7 mouse cellular contexts compared by ENCODE assay signal in the genomic region with DNA sequence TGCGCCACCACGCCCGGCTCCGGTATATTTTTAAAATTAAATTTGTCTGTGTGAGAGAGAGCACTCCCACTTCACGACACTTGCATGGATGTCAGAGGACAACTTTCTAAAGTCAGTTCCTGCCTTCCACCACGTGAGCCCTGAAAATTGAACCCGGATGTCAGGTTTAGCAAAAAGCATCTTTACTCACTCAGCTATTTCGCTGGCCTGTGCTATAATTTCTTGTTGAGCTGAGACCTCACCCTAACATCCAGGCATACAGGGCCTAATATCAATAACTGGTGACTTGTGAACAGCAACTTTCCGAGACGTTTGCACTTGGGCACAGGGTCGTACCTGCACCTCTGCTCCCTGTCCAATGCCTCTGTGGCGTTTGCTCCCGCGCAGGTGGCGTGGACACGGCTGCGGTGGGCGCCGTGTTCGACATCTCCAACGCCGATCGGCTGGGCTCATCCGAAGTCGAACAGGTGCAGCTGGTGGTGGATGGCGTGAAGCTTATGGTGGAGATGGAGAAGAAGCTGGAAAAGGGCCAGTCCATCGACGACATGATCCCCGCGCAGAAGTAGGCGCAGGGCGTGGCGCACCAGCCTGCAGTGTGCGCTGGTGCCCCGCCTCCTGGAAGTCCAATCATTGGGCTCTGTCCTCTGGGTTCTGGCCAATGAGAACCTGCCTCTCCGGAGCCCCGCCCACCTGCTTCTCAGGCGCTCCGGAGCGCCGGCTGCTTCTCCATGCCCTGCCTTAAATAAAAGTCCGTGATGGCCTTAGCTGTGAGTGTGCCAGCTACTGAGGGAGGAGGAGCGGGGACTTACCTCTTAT. TPM values are rescaled to one million over a fixed set of nuclear protein-coding genes. Genes with fewer than 3 reads are reported as not detected.
A peak's percentile ranks its signal among the peaks of the same experiment; 100 is the strongest.
DNase-seq lines count a peak whose midpoint lies in the region; ATAC-seq and TF ChIP-seq lines count a peak whose summit lies in the region.

No protein-coding gene starts in this region.

- peak overlapping the region; percentile 58 for H3K4me3 ChIP-seq in bone marrow, adult 2 months (replicated peaks; ENCODE audit: control insufficient read depth, low read depth, low read length)
- peak overlapping the region; percentile 33 for H3K4me3 ChIP-seq in embryonic facial prominence, embryonic 14.5 days (ENCODE audit: low read depth, low read length)
- peak overlapping the region; percentile 36 for H3K4me3 ChIP-seq in limb, embryonic 13.5 days
- H3K4me3 ChIP-seq in midbrain, embryonic 16.5 days (ENCODE audit: low read depth, low read length) = peak overlapping the region; percentile 50
- peak overlapping the region; percentile 65 for H3K4me3 ChIP-seq in spleen, adult 2 months (ENCODE audit: extremely low read depth, insufficient read depth, insufficient read length)

- DNase-seq in embryonic facial prominence, embryonic 14.5 days (ENCODE audit: low spot score) = peak; percentile 95
- DNase-seq in heart, adult 8-10 months (ENCODE audit: low spot score) = peak; percentile 68
- DNase-seq in kidney, adult 9 months = peak; percentile 90
- peak; percentile 65 to 89 for DNase-seq in spleen, adult 2 months (ENCODE audit: low read depth in 1 of 2, low spot score in 2 of 2)

- TF ChIP-seq CTCF in bone marrow, adult 2 months (IDR thresholded peaks at IDR 0.05; ENCODE audit: control insufficient read depth, insufficient read depth, low read length) = no peak
- no peak for TF ChIP-seq CTCF in spleen, adult 2 months (IDR thresholded peaks at IDR 0.05; ENCODE audit: extremely low read depth, insufficient read depth, insufficient read length, insufficient replicate concordance)

- WGBS in bone marrow, adult 2 months = 9% methylated on average over 43 of the region's 43 CpGs
- WGBS in embryonic facial prominence, embryonic 14.5 days = 10% methylated on average over 43 of the region's 43 CpGs
- 11% methylated on average over 43 of the region's 43 CpGs for WGBS in limb, embryonic 13.5 days
- 12% methylated on average over 43 of the region's 43 CpGs for WGBS in midbrain, embryonic 16.5 days
- WGBS in spleen, adult 2 months = 11% methylated on average over 43 of the region's 43 CpGs

- no peak overlapping the region for H3K27ac ChIP-seq in bone marrow, adult 2 months (ENCODE audit: control insufficient read depth, insufficient read depth, low read depth, low read length, poor library complexity)
- H3K27ac ChIP-seq in embryonic facial prominence, embryonic 14.5 days (replicated peaks; ENCODE audit: low read depth, low read length) = no peak overlapping the region
- H3K27ac ChIP-seq in limb, embryonic 13.5 days = no peak overlapping the region
- no peak overlapping the region for H3K27ac ChIP-seq in midbrain, embryonic 16.5 days (ENCODE audit: low read length)
- no peak overlapping the region for H3K27ac ChIP-seq in spleen, adult 2 months (ENCODE audit: insufficient read depth, low read length)

- peak; percentile 96 for ATAC-seq in embryonic facial prominence, embryonic 14.5 days (ENCODE audit: low read depth)
- peak; percentile 93 for ATAC-seq in limb, embryonic 13.5 days (ENCODE audit: low FRiP score, low read depth)
- ATAC-seq in midbrain, embryonic 16.5 days = peak; percentile 96

- peaks cover 15% of the 10 kb centered on the region for H3K36me3 ChIP-seq in embryonic facial prominence, embryonic 14.5 days (ENCODE audit: control insufficient read depth, insufficient read depth, low read length)
- H3K36me3 ChIP-seq in limb, embryonic 13.5 days = peaks cover 14% of the 10 kb centered on the region
- H3K36me3 ChIP-seq in midbrain, embryonic 16.5 days (ENCODE audit: control insufficient read depth, insufficient read depth, low read length) = peaks cover 4% of the 10 kb centered on the region
- peaks cover 2% of the 10 kb centered on the region; the same call in 1 of the 2 replicates for H3K36me3 ChIP-seq in spleen, adult 2 months (ENCODE audit: control insufficient read depth, insufficient read depth, low read length)

- H3K27me3 ChIP-seq in embryonic facial prominence, embryonic 14.5 days (replicated peaks; ENCODE audit: control insufficient read depth, insufficient read depth, low read length) = peaks cover 32% of the 10 kb centered on the region
- peaks cover 60% of the 10 kb centered on the region for H3K27me3 ChIP-seq in limb, embryonic 13.5 days
- peaks cover 15% of the 10 kb centered on the region for H3K27me3 ChIP-seq in midbrain, embryonic 16.5 days (ENCODE audit: control insufficient read depth, insufficient read depth, low read depth, low read length)
- no peaks in the 10 kb centered on the region for H3K27me3 ChIP-seq in spleen, adult 2 months (ENCODE audit: control insufficient read depth, insufficient read depth, low read length)

- no peaks in the 10 kb centered on the region for H3K9me3 ChIP-seq in embryonic facial prominence, embryonic 14.5 days (ENCODE audit: control insufficient read depth, low read length)
- peaks cover 4% of the 10 kb centered on the region; the same call in 1 of the 2 replicates for H3K9me3 ChIP-seq in limb, embryonic 13.5 days
- no peaks in the 10 kb centered on the region for H3K9me3 ChIP-seq in midbrain, embryonic 16.5 days (replicated peaks; ENCODE audit: control insufficient read depth, low read length, poor library complexity, severe bottlenecking)

- peak overlapping the region; percentile 54 for H3K4me2 ChIP-seq in embryonic facial prominence, embryonic 14.5 days (ENCODE audit: low read depth, low read length)
- H3K4me2 ChIP-seq in limb, embryonic 13.5 days (replicated peaks) = peak overlapping the region; percentile 63
- peak overlapping the region; percentile 86 for H3K4me2 ChIP-seq in midbrain, embryonic 16.5 days (ENCODE audit: low read length)

- no peaks in the 10 kb centered on the region; the same call in none of the 2 replicates for H3K4me1 ChIP-seq in bone marrow, adult 2 months (ENCODE audit: control insufficient read depth, insufficient read depth, low read length)
- H3K4me1 ChIP-seq in embryonic facial prominence, embryonic 14.5 days (ENCODE audit: control insufficient read depth, insufficient read depth, low read length) = 0 out of 2 replicates have a peak, but pooled peaks cover 6% of the 10 kb centered on the region
- H3K4me1 ChIP-seq in limb, embryonic 13.5 days = peaks cover 4% of the 10 kb centered on the region; the same call in 1 of the 2 replicates
- H3K4me1 ChIP-seq in midbrain, embryonic 16.5 days (ENCODE audit: control insufficient read depth, insufficient read depth, low read length) = peaks cover 3% of the 10 kb centered on the region
- H3K4me1 ChIP-seq in spleen, adult 2 months (ENCODE audit: control insufficient read depth, insufficient read depth, insufficient read length) = peaks cover 3% of the 10 kb centered on the region; the same call in 1 of the 2 replicates

- TF ChIP-seq POLR2A in bone marrow, adult 2 months (IDR thresholded peaks at IDR 0.05; ENCODE audit: borderline replicate concordance, control insufficient read depth, low read depth, low read length) = peak; percentile 18; the same call in 1 of the 2 replicates
- TF ChIP-seq POLR2A in spleen, adult 2 months (IDR thresholded peaks at IDR 0.05; ENCODE audit: low read depth, low read length) = no peak

- H3K9ac ChIP-seq in embryonic facial prominence, embryonic 14.5 days (ENCODE audit: low read depth, low read length) = no peak overlapping the region
- H3K9ac ChIP-seq in limb, embryonic 13.5 days = no peak overlapping the region
- H3K9ac ChIP-seq in midbrain, embryonic 16.5 days (ENCODE audit: low read depth, low read length) = peak overlapping the region; percentile 60

RNA-seq across cellular contexts. Expression of gene Ckm, which starts 16.5 kb away (rescaled TPM):
- polyA plus RNA-seq in bone marrow, adult 2 months (2011; ENCODE audit: insufficient read depth, insufficient read length, low replicate concordance, missing spikeins) = 25.1 and 31.8 TPM in 2 replicates
- polyA plus RNA-seq in embryonic facial prominence, embryonic 14.5 days (2014; fragmentation: Nextera tagmentation; extraction: Ambion mirVana) = 348 and 732 TPM in 2 replicates
- 1,000 to 10,000 TPM; 3,513 to 3,931 (median 3,544) TPM for total RNA-seq in heart, adult 8-10 months (2022)
- polyA plus RNA-seq in limb, embryonic 13.5 days (2015; fragmentation: Nextera tagmentation; extraction: Ambion mirVana) = 3.2 and 4.7 TPM in 2 replicates
- 0.25 and 0.35 TPM in 2 replicates for polyA plus RNA-seq in midbrain, embryonic 16.5 days (2015; fragmentation: Nextera tagmentation; extraction: Ambion mirVana)
- polyA plus RNA-seq in spleen, adult 2 months (2012; rRNA removed) = 0.62 and 0.92 TPM in 2 replicates

RNA-seq across cellular contexts. Expression of gene Klc3, which starts 17.1 kb away (rescaled TPM):
- polyA plus RNA-seq in bone marrow, adult 2 months (2011; ENCODE audit: insufficient read depth, insufficient read length, low replicate concordance, missing spikeins) = 1.6 and 1.9 TPM in 2 replicates
- polyA plus RNA-seq in embryonic facial prominence, embryonic 14.5 days (2014; fragmentation: Nextera tagmentation; extraction: Ambion mirVana) = 10.2 and 15.3 TPM in 2 replicates
- 1 to 10 TPM in 1 of 4 experiments, under 1 TPM in 2, not detected in 1; 0.60 to 1.2 (median 0.75) TPM for total RNA-seq in heart, adult 8-10 months (2022)
- polyA plus RNA-seq in limb, embryonic 13.5 days (2015; fragmentation: Nextera tagmentation; extraction: Ambion mirVana) = 8.3 and 8.6 TPM in 2 replicates
- 1.4 and 1.7 TPM in 2 replicates for polyA plus RNA-seq in midbrain, embryonic 16.5 days (2015; fragmentation: Nextera tagmentation; extraction: Ambion mirVana)
- polyA plus RNA-seq in spleen, adult 2 months (2012; rRNA removed) = 2.3 and 3.9 TPM in 2 replicates

RNA-seq across cellular contexts. Expression of gene Mark4, which starts 37.6 kb away (rescaled TPM):
- 10.1 and 14.6 TPM in 2 replicates for polyA plus RNA-seq in bone marrow, adult 2 months (2011; ENCODE audit: insufficient read depth, insufficient read length, low replicate concordance, missing spikeins)
- polyA plus RNA-seq in embryonic facial prominence, embryonic 14.5 days (2014; fragmentation: Nextera tagmentation; extraction: Ambion mirVana) = 10.5 and 10.9 TPM in 2 replicates
- 10 to 100 TPM; 22.8 to 26.4 (median 24.3) TPM for total RNA-seq in heart, adult 8-10 months (2022)
- polyA plus RNA-seq in limb, embryonic 13.5 days (2015; fragmentation: Nextera tagmentation; extraction: Ambion mirVana) = 9.8 and 10.3 TPM in 2 replicates
- 14.8 and 16.2 TPM in 2 replicates for polyA plus RNA-seq in midbrain, embryonic 16.5 days (2015; fragmentation: Nextera tagmentation; extraction: Ambion mirVana)
- 14.6 and 23.4 TPM in 2 replicates for polyA plus RNA-seq in spleen, adult 2 months (2012; rRNA removed)

RNA-seq across cellular contexts. Expression of gene Ercc2, which starts 39.2 kb away (rescaled TPM):
- 17.9 and 31.9 TPM in 2 replicates for polyA plus RNA-seq in bone marrow, adult 2 months (2011; ENCODE audit: insufficient read depth, insufficient read length, low replicate concordance, missing spikeins)
- polyA plus RNA-seq in embryonic facial prominence, embryonic 14.5 days (2014; fragmentation: Nextera tagmentation; extraction: Ambion mirVana) = 10.9 and 14.7 TPM in 2 replicates
- total RNA-seq in heart, adult 8-10 months (2022) = 10 to 100 TPM; 11.2 to 14.5 (median 13.2) TPM
- polyA plus RNA-seq in limb, embryonic 13.5 days (2015; fragmentation: Nextera tagmentation; extraction: Ambion mirVana) = 18.2 and 18.3 TPM in 2 replicates
- polyA plus RNA-seq in midbrain, embryonic 16.5 days (2015; fragmentation: Nextera tagmentation; extraction: Ambion mirVana) = 28.0 and 29.5 TPM in 2 replicates
- 51.8 and 62.2 TPM in 2 replicates for polyA plus RNA-seq in spleen, adult 2 months (2012; rRNA removed)

RNA-seq across cellular contexts. Expression of gene Exoc3l2, which starts 42.1 kb away (rescaled TPM):
- 4.2 and 10.3 TPM in 2 replicates for polyA plus RNA-seq in bone marrow, adult 2 months (2011; ENCODE audit: insufficient read depth, insufficient read length, low replicate concordance, missing spikeins)
- polyA plus RNA-seq in embryonic facial prominence, embryonic 14.5 days (2014; fragmentation: Nextera tagmentation; extraction: Ambion mirVana) = 1.4 and 1.7 TPM in 2 replicates
- total RNA-seq in heart, adult 8-10 months (2022) = 1 to 10 TPM in 3 of 4 experiments, under 1 TPM in 1; 0.94 to 1.5 (median 1.1) TPM
- polyA plus RNA-seq in limb, embryonic 13.5 days (2015; fragmentation: Nextera tagmentation; extraction: Ambion mirVana) = 1.1 and 1.3 TPM in 2 replicates
- polyA plus RNA-seq in midbrain, embryonic 16.5 days (2015; fragmentation: Nextera tagmentation; extraction: Ambion mirVana) = 0.12 and 0.45 TPM in 2 replicates
- polyA plus RNA-seq in spleen, adult 2 months (2012; rRNA removed) = 7.1 and 7.7 TPM in 2 replicates

Comparison
In these comparisons a context has a peak if more than half of its experiments do, and no peak if none do; other contexts are left out.
1. RNA of gene Ckm, which starts 16.5 kb away (polyA plus RNA-seq): 348 to 732 TPM in embryonic facial prominence, embryonic 14.5 days; 25.1 to 31.8 TPM in bone marrow, adult 2 months, 3.2 to 4.7 TPM in limb, embryonic 13.5 days, 0.62 to 0.92 TPM in spleen, adult 2 months and 0.25 to 0.35 TPM in midbrain, embryonic 16.5 days; every median in the first group is over 10 times any median in the second.
2. Peak in every context shown above with its lines, with median percentiles within 50 percentile points of each other: H3K4me3 ChIP-seq, ATAC-seq, DNase-seq and H3K4me2 ChIP-seq.